Mouse (Mus musculus) ovary, postnatal 14 days (tissue): ENCODE measurements around the gene Rhcg.

ENCODE experiments used
- DNase-seq: peaks from one replicate; pipeline ENCODE4 v3.0.0; 2022; ENCODE audit warnings: low spot score

Rhcg gene

GRCm38 (mm10) chr7:79548893-79549555, 68.4 kb downstream of the Rhcg start:
- no peak for DNase-seq

- peak; percentile 63 for DNase-seq
These were observed 70.4 kb downstream of the Rhcg start for GRCm38 (mm10) chr7:79547092-79547491.

GRCm38 (mm10) chr7:79545066-79545400, 72.4 kb downstream of the Rhcg start:
- no peak for DNase-seq

GRCm38 (mm10) chr7:79544281-79545065, 73.0 kb downstream of the Rhcg start:
- DNase-seq = no peak
